ENCODE assay signal across 23 mouse cellular contexts in genomic region chr19:27759347-27759746, GRCm38 (mm10).
DNase-seq lines count a peak whose midpoint lies in the region; ATAC-seq lines count a peak whose summit lies in the region.
"Had no signal": no experiment of that assay in that cellular context is flagged by ENCODE, and none has a peak within 500 bp of the region (broad histone marks: within the 10 kb centered on the region; RNA-seq: fewer than 3 reads in every experiment).

No protein-coding gene starts in this region.

- 88% methylated on average over 8 of the region's 8 CpGs for WGBS in midbrain, embryonic 11.5 days
- WGBS in midbrain, embryonic 16.5 days = 83% methylated on average over 8 of the region's 8 CpGs

- no peak for DNase-seq in frontal cortex, adult 2 months (ENCODE audit: extremely low spot score in 1 of 2, low spot score in 1 of 2)
- DNase-seq in midbrain, embryonic 11.5 days (ENCODE audit: low spot score, missing footprints) = peak; percentile 79
- DNase-seq in brain, adult 2 months (ENCODE audit: low read depth, low spot score) = peak; percentile 41
- DNase-seq in telencephalon, adult 2 months (ENCODE audit: low read depth, low spot score) = peak; percentile 42
- no peak for DNase-seq in spleen, adult 12 weeks (ENCODE audit: low spot score)
- no peak for DNase-seq in testis, postnatal 14 days (ENCODE audit: low spot score)
- DNase-seq: adrenal gland, adult 2 months; adrenal gland, adult 8-10 months; adrenal gland, postnatal 10 days; adrenal gland, postnatal 14 days; adrenal gland, postnatal 25 days; adrenal gland, postnatal 36 days; B cell, adult 2 months; cerebellum, adult 11 months; cerebellum, adult 11-12 months; cerebellum, adult 18-20 months had no signal

- no peak overlapping the region for H3K9ac ChIP-seq in midbrain, embryonic 11.5 days (ENCODE audit: low read length)
- H3K9ac ChIP-seq in midbrain, embryonic 16.5 days (ENCODE audit: low read depth, low read length) = no peak overlapping the region

- H3K4me3 ChIP-seq in midbrain, embryonic 11.5 days (ENCODE audit: low read depth, low read length) = no peak overlapping the region
- H3K4me3 ChIP-seq in midbrain, embryonic 16.5 days (ENCODE audit: low read depth, low read length) = no peak overlapping the region

- H3K27ac ChIP-seq in midbrain, embryonic 11.5 days (ENCODE audit: low read depth, low read length) = no peak overlapping the region
- no peak overlapping the region for H3K27ac ChIP-seq in midbrain, embryonic 16.5 days (ENCODE audit: low read length)

- no peaks in the 10 kb centered on the region for H3K4me1 ChIP-seq in midbrain, embryonic 11.5 days (ENCODE audit: control insufficient read depth, insufficient read depth, low read length)
- H3K4me1 ChIP-seq in midbrain, embryonic 16.5 days (ENCODE audit: control insufficient read depth, insufficient read depth, low read length) = no peaks in the 10 kb centered on the region

- H3K36me3 ChIP-seq in midbrain, embryonic 11.5 days (ENCODE audit: control insufficient read depth, insufficient read depth, low read length) = 0 out of 2 replicates have a peak, but pooled peaks cover 2% of the 10 kb centered on the region
- H3K36me3 ChIP-seq in midbrain, embryonic 16.5 days (ENCODE audit: control insufficient read depth, insufficient read depth, low read length) = no peaks in the 10 kb centered on the region

- ATAC-seq in frontal cortex, adult (ENCODE audit: low TSS enrichment) = peak; percentile 69
- ATAC-seq in midbrain, embryonic 11.5 days (ENCODE audit: low FRiP score) = no peak
- no peak for ATAC-seq in midbrain, embryonic 16.5 days
- ATAC-seq: activated CD4-positive, CD25-positive, alpha-beta regulatory T cell, adult 4 months; CD4-positive, CD25-positive, alpha-beta regulatory T cell, adult 4 months; Patski had no signal

- no peaks in the 10 kb centered on the region for H3K9me3 ChIP-seq in midbrain, embryonic 11.5 days (ENCODE audit: control insufficient read depth, low read length)
- H3K9me3 ChIP-seq in midbrain, embryonic 16.5 days (replicated peaks; ENCODE audit: control insufficient read depth, low read length, poor library complexity, severe bottlenecking) = no peaks in the 10 kb centered on the region
- H3K9me3 ChIP-seq: G1E had no signal

- H3K27me3 ChIP-seq in midbrain, embryonic 11.5 days (ENCODE audit: control insufficient read depth, insufficient read depth, low read length) = no peaks in the 10 kb centered on the region
- H3K27me3 ChIP-seq in midbrain, embryonic 16.5 days (ENCODE audit: control insufficient read depth, insufficient read depth, low read depth, low read length) = no peaks in the 10 kb centered on the region
- H3K27me3 ChIP-seq: CH12.LX, Patski had no signal

- H3K4me2 ChIP-seq in midbrain, embryonic 11.5 days = no peak overlapping the region
- H3K4me2 ChIP-seq in midbrain, embryonic 16.5 days (ENCODE audit: low read length) = no peak overlapping the region

Comparison
In these comparisons a context has a peak if more than half of its experiments do, and no peak if none do; other contexts are left out.
1. DNase-seq: peak in midbrain, embryonic 11.5 days (single experiment), brain, adult 2 months (single experiment) and telencephalon, adult 2 months (single experiment); none in frontal cortex, adult 2 months (0 of 2), spleen, adult 12 weeks (single experiment) and testis, postnatal 14 days (single experiment).